Mouse (Mus musculus) myocyte (in vitro differentiated cells): ENCODE data around the gene Sarm1.
A peak's percentile ranks its signal among the peaks of the same experiment; 100 is the strongest.

Source experiments
- CEBPB ChIP-seq: IDR thresholded peaks from 2 replicates; pipeline ENCODE4 v1.6.1; 2011; ENCODE audit warnings: mild to moderate bottlenecking, moderate library complexity; ENCODE audit not compliant: poor library complexity, insufficient read depth, severe bottlenecking
- E2F4 ChIP-seq: IDR thresholded peaks from one replicate; pipeline ENCODE4 v1.6.1; 2011; ENCODE audit warnings: mild to moderate bottlenecking, control low read depth, moderate library complexity; ENCODE audit not compliant: insufficient read depth
- MAX ChIP-seq: IDR thresholded peaks from one replicate; pipeline ENCODE4 v1.6.1; 2011; ENCODE audit warnings: low read depth, mild to moderate bottlenecking, control low read depth
- MYOD1 ChIP-seq, 3 experiments: IDR thresholded peaks; one replicate each; pipeline ENCODE4 v1.6.1; 2011; ENCODE audit warnings: control low read depth in 2 of 3, low read depth in 2 of 3, mild to moderate bottlenecking in 2 of 3, moderate library complexity in 1 of 3; ENCODE audit not compliant: insufficient read length in 2 of 3, control insufficient read depth in 1 of 3
- POLR2A ChIP-seq: IDR thresholded peaks from one replicate; pipeline ENCODE4 v1.6.1; 2011; ENCODE audit warnings: low read depth, mild to moderate bottlenecking, control low read depth, moderate library complexity; ENCODE audit not compliant: insufficient read length
- POLR2AphosphoS2 ChIP-seq: IDR thresholded peaks from one replicate; pipeline ENCODE4 v1.6.1; 2011; ENCODE audit warnings: low read depth, control low read depth; ENCODE audit not compliant: insufficient read length
- REST ChIP-seq: IDR thresholded peaks from one replicate; pipeline ENCODE4 v1.6.1; 2011; ENCODE audit warnings: mild to moderate bottlenecking, control low read depth, moderate library complexity; ENCODE audit not compliant: insufficient read depth, insufficient read length
- SRF ChIP-seq: IDR thresholded peaks from one replicate; pipeline ENCODE4 v1.6.1; 2011; ENCODE audit warnings: low read depth; ENCODE audit not compliant: control insufficient read depth, insufficient read length
- TCF12 ChIP-seq: IDR thresholded peaks from one replicate; pipeline ENCODE4 v1.6.1; 2011; ENCODE audit warnings: mild to moderate bottlenecking, control low read depth; ENCODE audit not compliant: poor library complexity, insufficient read depth, severe bottlenecking
- USF1 ChIP-seq: IDR thresholded peaks from one replicate; pipeline ENCODE4 v1.6.1; 2011; ENCODE audit warnings: low read depth, mild to moderate bottlenecking, control low read depth, moderate library complexity

- TF ChIP-seq POLR2A (peak; percentile 66), USF1 (no peak), MAX (no peak), CEBPB (no peak), TCF12 (no peak), MYOD1 (IDR thresholded peaks at IDR 0.05; ENCODE audit: control insufficient read depth in 1 of 3, insufficient read length in 2 of 3, low read depth in 2 of 3) (peak in 2 of 3 experiments; percentile 28 to 53), POLR2AphosphoS2 (peak; percentile 12), E2F4 (no peak), SRF (peak; percentile 33), REST (no peak)
These were observed 31.9 kb downstream of the Sarm1 start, which contains the start of gene Slc46a1 for GRCm38 (mm10) chr11:78465568-78466180.
